Mouse (Mus musculus): ENCODE data around the gene Slc23a3. TPM values are rescaled to one million over a fixed set of nuclear protein-coding genes. Genes with fewer than 3 reads are reported as not detected.
A peak's percentile ranks its signal among the peaks of the same experiment; 100 is the strongest.

The Slc23a3 gene
- 0.84 and 2.4 TPM in 2 replicates for polyA plus RNA-seq (2014; fragmentation: Nextera tagmentation; extraction: Ambion mirVana)

DNA sequence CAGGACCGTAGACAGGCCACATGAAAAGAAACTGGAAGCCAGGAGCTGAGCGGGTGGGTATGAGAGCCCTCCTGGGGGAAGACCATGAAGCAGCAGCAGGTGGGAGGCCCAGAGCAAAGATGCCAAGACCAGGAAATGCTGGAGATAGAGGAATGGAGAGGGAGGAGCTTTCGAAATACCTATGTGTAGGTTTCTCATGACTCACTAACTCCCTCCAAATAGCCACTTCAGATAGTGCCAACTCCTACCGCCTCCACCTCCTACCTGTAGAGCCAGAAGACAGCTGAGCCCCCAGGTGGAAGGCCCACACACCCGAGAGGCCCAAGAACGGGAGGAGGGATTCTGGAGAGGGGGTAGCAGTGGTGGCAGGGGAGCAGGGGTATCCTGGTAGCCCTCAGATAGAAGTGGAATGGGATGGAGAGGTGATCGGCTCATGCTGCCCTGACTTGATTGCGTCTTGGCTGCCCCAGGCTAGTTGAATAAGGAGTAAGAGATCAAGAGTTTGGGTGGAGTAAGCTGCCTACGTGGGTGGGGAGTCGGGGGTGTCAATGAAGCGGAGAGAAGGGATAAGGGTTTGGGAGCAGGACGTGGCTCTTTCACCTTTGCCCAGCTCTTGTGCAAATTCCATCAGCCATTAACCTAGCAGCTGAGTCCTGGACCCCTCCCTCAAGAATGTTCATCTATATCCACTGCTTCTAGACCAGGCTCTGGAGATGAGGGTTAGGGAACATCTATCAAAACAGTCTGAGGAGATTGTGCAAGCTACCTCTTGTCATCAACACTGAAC, at the start of gene Slc23a3:
Slc23a3 (minus strand) TSS at position 470 of the 787 bp plus-strand sequence.
- 59% methylated on average over 12 of the region's 12 CpGs for WGBS
- Histone ChIP-seq H3K4me1 (ENCODE audit: control insufficient read depth, insufficient read depth, low read length) (no peaks in the 10 kb centered on the region), H3K4me3 (ENCODE audit: low read length) (no peak within 1 kb of the TSS), H3K9me3 (ENCODE audit: control insufficient read depth, low read length) (no peaks in the 10 kb centered on the region), H3K9ac (ENCODE audit: low read depth, low read length) (no peak within 1 kb of the TSS), H3K36me3 (ENCODE audit: control insufficient read depth, insufficient read depth, low read length) (peaks cover 26% of the 10 kb centered on the region), H3K27ac (ENCODE audit: low read depth, low read length) (no peak within 1 kb of the TSS), H3K27me3 (ENCODE audit: control insufficient read depth, insufficient read depth, low read length) (no peaks in the 10 kb centered on the region), H3K4me2 (replicated peaks; ENCODE audit: low read depth, low read length) (no peak within 1 kb of the TSS)
- ATAC-seq (ENCODE audit: low FRiP score, low TSS enrichment) = peak; percentile 21; the same call in 1 of the 2 replicates

- Histone ChIP-seq H3K4me3 (ENCODE audit: low read length) (no peak overlapping the region), H3K4me1 (ENCODE audit: control insufficient read depth, insufficient read depth, low read length) (peaks cover 18% of the 10 kb centered on the region), H3K9ac (ENCODE audit: low read depth, low read length) (no peak overlapping the region), H3K4me2 (replicated peaks; ENCODE audit: low read depth, low read length) (no peak overlapping the region), H3K36me3 (ENCODE audit: control insufficient read depth, insufficient read depth, low read length) (peaks cover 48% of the 10 kb centered on the region), H3K27me3 (ENCODE audit: control insufficient read depth, insufficient read depth, low read length) (no peaks in the 10 kb centered on the region), H3K9me3 (ENCODE audit: control insufficient read depth, low read length) (no peaks in the 10 kb centered on the region), H3K27ac (ENCODE audit: low read depth, low read length) (no peak overlapping the region)
- 80% methylated on average over 4 of the region's 4 CpGs for WGBS
- ATAC-seq (ENCODE audit: low FRiP score, low TSS enrichment) = no peak
These were observed 48.5 kb upstream of the Slc23a3 start for GRCm38 (mm10) chr1:75182160-75182559.

DNA sequence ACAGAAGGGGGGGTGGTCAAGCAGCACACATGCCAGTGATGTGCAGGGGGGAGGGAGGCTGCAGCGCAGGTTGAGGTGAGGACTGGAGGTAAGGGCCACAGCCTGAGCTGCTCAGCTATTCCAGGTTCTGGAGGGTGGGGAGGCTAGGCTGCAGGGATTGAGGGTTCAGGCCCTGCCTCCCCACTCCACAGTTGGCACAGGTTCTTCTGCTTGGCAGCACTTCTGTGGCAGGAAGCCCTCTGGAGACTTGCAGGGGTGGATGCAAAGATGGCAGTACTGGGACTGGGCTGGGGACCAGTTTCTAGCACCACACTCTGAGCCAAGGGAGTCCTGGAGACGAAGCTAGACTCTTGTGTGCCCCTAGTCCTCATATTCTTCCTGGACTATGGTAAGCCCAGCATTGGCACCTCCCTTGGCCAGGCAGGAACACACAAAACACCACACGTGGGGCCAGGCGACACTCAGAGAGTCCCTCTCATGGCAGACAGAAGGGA, 47.7 kb upstream of the Slc23a3 start:
- no peak overlapping the region for H3K27ac ChIP-seq (ENCODE audit: low read depth, low read length)
- H3K36me3 ChIP-seq (ENCODE audit: control insufficient read depth, insufficient read depth, low read length) = peaks cover 41% of the 10 kb centered on the region
- H3K4me3 ChIP-seq (ENCODE audit: low read length) = no peak overlapping the region
- no peak for ATAC-seq (ENCODE audit: low FRiP score, low TSS enrichment)
- H3K27me3 ChIP-seq (ENCODE audit: control insufficient read depth, insufficient read depth, low read length) = no peaks in the 10 kb centered on the region
- no peak overlapping the region for H3K9ac ChIP-seq (ENCODE audit: low read depth, low read length)
- no peaks in the 10 kb centered on the region for H3K9me3 ChIP-seq (ENCODE audit: control insufficient read depth, low read length)
- WGBS = 87% methylated on average over 4 of the region's 4 CpGs
- no peak overlapping the region for H3K4me2 ChIP-seq (replicated peaks; ENCODE audit: low read depth, low read length)
- H3K4me1 ChIP-seq (ENCODE audit: control insufficient read depth, insufficient read depth, low read length) = peaks cover 18% of the 10 kb centered on the region

DNA sequence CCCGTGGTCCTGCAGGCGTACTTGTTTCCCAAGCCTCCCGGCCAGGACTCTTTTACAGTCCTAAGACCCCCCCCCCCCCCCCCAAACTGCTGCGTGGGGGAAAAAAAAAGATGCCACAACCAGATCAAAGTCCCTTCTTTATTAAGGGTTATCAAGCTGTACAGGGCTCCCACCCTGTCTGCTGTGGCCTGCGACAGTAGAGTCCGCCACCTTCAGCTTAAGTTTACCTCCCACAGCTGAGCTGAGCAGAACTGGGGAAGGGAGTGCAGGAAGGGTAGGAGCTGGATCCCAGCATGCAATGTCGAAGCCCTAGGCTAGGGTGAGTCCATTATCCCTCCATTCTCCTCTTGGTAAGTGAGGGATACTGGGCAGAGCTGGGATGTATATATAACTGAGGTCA, 47.1 kb upstream of the Slc23a3 start:
- peaks cover 40% of the 10 kb centered on the region for H3K36me3 ChIP-seq (ENCODE audit: control insufficient read depth, insufficient read depth, low read length)
- no peaks in the 10 kb centered on the region for H3K27me3 ChIP-seq (ENCODE audit: control insufficient read depth, insufficient read depth, low read length)
- H3K4me1 ChIP-seq (ENCODE audit: control insufficient read depth, insufficient read depth, low read length) = peaks cover 18% of the 10 kb centered on the region
- peak overlapping the region; percentile 49 for H3K4me3 ChIP-seq (ENCODE audit: low read length)
- 0 out of 2 replicates have a peak overlapping the region, but pooled peaks have one; percentile 53 for H3K9ac ChIP-seq (ENCODE audit: low read depth, low read length)
- H3K9me3 ChIP-seq (ENCODE audit: control insufficient read depth, low read length) = no peaks in the 10 kb centered on the region
- no peak for ATAC-seq (ENCODE audit: low FRiP score, low TSS enrichment)
- peak overlapping the region; percentile 80 for H3K4me2 ChIP-seq (replicated peaks; ENCODE audit: low read depth, low read length)
- WGBS = 26% methylated on average over 6 of the region's 7 CpGs
- no peak overlapping the region for H3K27ac ChIP-seq (ENCODE audit: low read depth, low read length)

DNA sequence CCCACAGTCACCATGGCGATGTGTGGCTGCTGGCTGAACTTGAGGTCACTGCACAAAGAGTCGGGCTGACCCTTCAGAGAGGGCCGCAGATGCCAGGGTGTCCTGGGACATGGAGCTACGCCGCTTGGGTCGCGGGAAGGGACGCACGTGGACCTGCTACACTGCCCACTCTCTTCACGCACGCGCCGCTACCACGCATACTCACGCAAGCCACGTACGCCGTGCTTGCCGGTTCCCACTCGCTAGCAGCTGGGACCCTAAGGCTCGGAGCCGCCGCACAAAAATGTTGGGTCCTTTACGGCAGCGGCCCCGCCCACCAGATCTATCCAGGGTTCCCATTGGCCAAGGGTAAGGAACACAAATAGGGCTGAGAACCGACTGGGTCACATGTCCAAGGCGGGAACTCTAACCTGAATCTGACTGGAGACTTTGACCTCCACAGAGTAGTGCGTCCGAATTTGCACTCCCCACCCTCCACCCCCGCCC, 46.5 kb upstream of the Slc23a3 start, which contains the start of gene Abcb6:
Abcb6 (minus strand) TSS at position 288 of the 486 bp plus-strand sequence.
- ATAC-seq (ENCODE audit: low FRiP score, low TSS enrichment) = peak; percentile 91
- H3K27ac ChIP-seq (ENCODE audit: low read depth, low read length) = 0 out of 2 replicates have a peak within 1 kb of the TSS, but pooled peaks have one; percentile 7

DNA sequence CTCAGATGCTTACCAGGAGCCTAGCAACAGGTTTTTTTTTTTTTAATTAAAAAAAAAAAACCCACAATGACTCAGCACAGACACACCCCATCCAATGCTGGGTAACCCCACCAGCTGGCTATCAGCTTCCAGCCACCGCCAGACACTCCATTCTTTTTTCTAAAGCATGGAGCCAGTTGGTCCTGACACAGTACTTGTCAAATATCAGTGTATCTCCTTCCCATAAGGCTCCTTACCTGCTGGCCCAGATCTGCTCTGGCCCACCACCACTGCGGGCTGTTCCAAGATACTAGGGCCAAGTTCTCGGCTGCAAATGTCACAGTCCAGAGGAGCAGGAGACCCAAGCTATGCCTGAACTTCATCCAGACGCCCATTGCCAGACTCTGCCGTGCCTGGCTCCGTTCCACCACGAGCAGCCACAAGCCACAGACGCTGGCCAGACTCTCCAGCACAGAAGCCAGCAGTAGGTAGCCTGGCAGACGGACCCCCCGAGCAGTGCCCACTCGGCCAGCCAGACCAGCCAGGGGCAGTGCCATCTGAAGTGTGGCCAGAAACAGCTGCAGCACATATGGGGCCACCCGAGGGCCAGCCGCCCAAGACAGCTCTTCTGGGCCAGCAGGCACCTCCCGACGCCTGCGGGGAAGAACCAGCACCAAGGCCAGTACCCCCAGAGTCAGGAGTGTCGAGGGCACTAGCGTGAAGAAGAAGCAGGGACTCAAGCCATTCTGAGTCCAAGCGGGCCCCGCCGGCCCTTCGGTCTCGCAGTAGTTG, 45.8 kb upstream of the Slc23a3 start:
- 0 out of 2 replicates have a peak overlapping the region, but pooled peaks have one; percentile 7 for H3K27ac ChIP-seq (ENCODE audit: low read depth, low read length)
- peak overlapping the region; percentile 80 for H3K4me2 ChIP-seq (replicated peaks; ENCODE audit: low read depth, low read length)
- 6% methylated on average over 23 of the region's 23 CpGs for WGBS
- H3K4me3 ChIP-seq (ENCODE audit: low read length) = peak overlapping the region; percentile 49
- no peaks in the 10 kb centered on the region for H3K27me3 ChIP-seq (ENCODE audit: control insufficient read depth, insufficient read depth, low read length)
- no peaks in the 10 kb centered on the region for H3K9me3 ChIP-seq (ENCODE audit: control insufficient read depth, low read length)
- H3K9ac ChIP-seq (ENCODE audit: low read depth, low read length) = peak overlapping the region; percentile 53; the same call in 1 of the 2 replicates
- peak; percentile 41 for ATAC-seq (ENCODE audit: low FRiP score, low TSS enrichment)
- H3K36me3 ChIP-seq (ENCODE audit: control insufficient read depth, insufficient read depth, low read length) = peaks cover 37% of the 10 kb centered on the region
- peaks cover 18% of the 10 kb centered on the region for H3K4me1 ChIP-seq (ENCODE audit: control insufficient read depth, insufficient read depth, low read length)

More for the DNA sequence above, 46.5 kb upstream of the Slc23a3 start, which contains the start of gene Abcb6:
- Histone ChIP-seq H3K9me3 (ENCODE audit: control insufficient read depth, low read length) (no peaks in the 10 kb centered on the region), H3K4me3 (ENCODE audit: low read length) (peak within 1 kb of the TSS; percentile 49), H3K4me1 (ENCODE audit: control insufficient read depth, insufficient read depth, low read length) (peaks cover 18% of the 10 kb centered on the region), H3K4me2 (replicated peaks; ENCODE audit: low read depth, low read length) (peak within 1 kb of the TSS; percentile 80), H3K27me3 (ENCODE audit: control insufficient read depth, insufficient read depth, low read length) (no peaks in the 10 kb centered on the region), H3K36me3 (ENCODE audit: control insufficient read depth, insufficient read depth, low read length) (peaks cover 38% of the 10 kb centered on the region), H3K9ac (ENCODE audit: low read depth, low read length) (peak within 1 kb of the TSS; percentile 53)
- WGBS = 1% methylated on average over 31 of the region's 31 CpGs

GRCm38 (mm10) chr1:75168472-75169464, 35.1 kb upstream of the Slc23a3 start, which contains the start of gene Zfand2b:
Zfand2b (plus strand) TSS chr1:75168646.
- peak within 1 kb of the TSS; percentile 68 for H3K9ac ChIP-seq (ENCODE audit: low read depth, low read length)
- H3K4me3 ChIP-seq (ENCODE audit: low read length) = peak within 1 kb of the TSS; percentile 68
- H3K36me3 ChIP-seq (ENCODE audit: control insufficient read depth, insufficient read depth, low read length) = peaks cover 31% of the 10 kb centered on the region
- no peaks in the 10 kb centered on the region for H3K27me3 ChIP-seq (ENCODE audit: control insufficient read depth, insufficient read depth, low read length)
- peaks cover 5% of the 10 kb centered on the region for H3K4me1 ChIP-seq (ENCODE audit: control insufficient read depth, insufficient read depth, low read length)
- H3K27ac ChIP-seq (ENCODE audit: low read depth, low read length) = peak within 1 kb of the TSS; percentile 70
- H3K9me3 ChIP-seq (ENCODE audit: control insufficient read depth, low read length) = no peaks in the 10 kb centered on the region
- peak; percentile 98 for ATAC-seq (ENCODE audit: low FRiP score, low TSS enrichment)
- peak within 1 kb of the TSS; percentile 48 for H3K4me2 ChIP-seq (replicated peaks; ENCODE audit: low read depth, low read length)
- WGBS = 2% methylated on average over 57 of the region's 59 CpGs

GRCm38 (mm10) chr1:75168093-75168471, 34.4 kb upstream of the Slc23a3 start:
- ATAC-seq (ENCODE audit: low FRiP score, low TSS enrichment) = peak; percentile 14
- H3K4me3 ChIP-seq (ENCODE audit: low read length) = peak overlapping the region; percentile 68
- WGBS = 9% methylated on average over 7 of the region's 7 CpGs
- H3K9ac ChIP-seq (ENCODE audit: low read depth, low read length) = peak overlapping the region; percentile 68; the same call in 1 of the 2 replicates
- peaks cover 27% of the 10 kb centered on the region for H3K36me3 ChIP-seq (ENCODE audit: control insufficient read depth, insufficient read depth, low read length)
- H3K27me3 ChIP-seq (ENCODE audit: control insufficient read depth, insufficient read depth, low read length) = no peaks in the 10 kb centered on the region
- H3K4me1 ChIP-seq (ENCODE audit: control insufficient read depth, insufficient read depth, low read length) = peaks cover 5% of the 10 kb centered on the region
- H3K9me3 ChIP-seq (ENCODE audit: control insufficient read depth, low read length) = no peaks in the 10 kb centered on the region
- H3K27ac ChIP-seq (ENCODE audit: low read depth, low read length) = peak overlapping the region; percentile 70; the same call in 1 of the 2 replicates
- H3K4me2 ChIP-seq (replicated peaks; ENCODE audit: low read depth, low read length) = peak overlapping the region; percentile 48
